Mouse (Mus musculus): Measurements from ENCODE around the gene Adgrf3. TPM values are rescaled to one million over a fixed set of nuclear protein-coding genes. Genes with fewer than 3 reads are reported as not detected.

Adgrf3 gene
- not detected in 2 replicates for polyA plus RNA-seq (2015; fragmentation: Nextera tagmentation; extraction: Ambion mirVana)

GRCm38 (mm10) chr5:30205493-30205892 is at the start of gene Adgrf3:
Gene Adgrf3, minus strand, starts transcription at chr5:30205722.
- ATAC-seq: no peak
- no peaks in the 10 kb centered on the region for H3K36me3 ChIP-seq (ENCODE audit: control insufficient read depth, insufficient read depth, low read length)
- H3K27me3 ChIP-seq (replicated peaks; ENCODE audit: control insufficient read depth, insufficient read depth, low read length): no peaks in the 10 kb centered on the region
- 27% methylated on average over 5 of the region's 5 CpGs for WGBS
- H3K27ac ChIP-seq (ENCODE audit: low read depth, low read length): no peak within 1 kb of the TSS
- H3K4me3 ChIP-seq (ENCODE audit: low read length): no peak within 1 kb of the TSS
- no peak within 1 kb of the TSS for H3K4me2 ChIP-seq (ENCODE audit: low read length)
- no peaks in the 10 kb centered on the region; the same call in 1 of the 2 replicates for H3K4me1 ChIP-seq (ENCODE audit: control insufficient read depth, insufficient read depth, low read depth, low read length)
- H3K9ac ChIP-seq (ENCODE audit: low read depth, low read length): no peak within 1 kb of the TSS
- no peaks in the 10 kb centered on the region for H3K9me3 ChIP-seq (ENCODE audit: control insufficient read depth, low read length)

- no peak for ATAC-seq
- Histone ChIP-seq H3K4me2 (ENCODE audit: low read length) (no peak overlapping the region), H3K4me1 (ENCODE audit: control insufficient read depth, insufficient read depth, low read depth, low read length) (peaks cover 2% of the 10 kb centered on the region; the same call in 1 of the 2 replicates), H3K9me3 (ENCODE audit: control insufficient read depth, low read length) (no peaks in the 10 kb centered on the region), H3K9ac (ENCODE audit: low read depth, low read length) (no peak overlapping the region), H3K27ac (ENCODE audit: low read depth, low read length) (no peak overlapping the region), H3K4me3 (ENCODE audit: low read length) (no peak overlapping the region), H3K27me3 (replicated peaks; ENCODE audit: control insufficient read depth, insufficient read depth, low read length) (no peaks in the 10 kb centered on the region), H3K36me3 (ENCODE audit: control insufficient read depth, insufficient read depth, low read length) (0 out of 2 replicates have a peak, but pooled peaks cover 6% of the 10 kb centered on the region)
- WGBS: 97% methylated on average over 1 of the region's 1 CpGs
Measured at GRCm38 (mm10) chr5:30247666-30248065, 42.1 kb upstream of the Adgrf3 start.

- Histone ChIP-seq H3K9ac (ENCODE audit: low read depth, low read length) (no peak overlapping the region), H3K4me3 (ENCODE audit: low read length) (no peak overlapping the region), H3K27ac (ENCODE audit: low read depth, low read length) (no peak overlapping the region), H3K4me1 (ENCODE audit: control insufficient read depth, insufficient read depth, low read depth, low read length) (peaks cover 2% of the 10 kb centered on the region; the same call in 1 of the 2 replicates), H3K36me3 (ENCODE audit: control insufficient read depth, insufficient read depth, low read length) (0 out of 2 replicates have a peak, but pooled peaks cover 4% of the 10 kb centered on the region), H3K9me3 (ENCODE audit: control insufficient read depth, low read length) (no peaks in the 10 kb centered on the region), H3K4me2 (ENCODE audit: low read length) (no peak overlapping the region), H3K27me3 (replicated peaks; ENCODE audit: control insufficient read depth, insufficient read depth, low read length) (no peaks in the 10 kb centered on the region)
- WGBS: 94% methylated on average over 9 of the region's 9 CpGs
- no peak for ATAC-seq
Measured at GRCm38 (mm10) chr5:30245861-30246416, 40.4 kb upstream of the Adgrf3 start.

- ATAC-seq: no peak
- Histone ChIP-seq H3K4me2 (ENCODE audit: low read length) (no peak overlapping the region), H3K9me3 (ENCODE audit: control insufficient read depth, low read length) (no peaks in the 10 kb centered on the region), H3K27ac (ENCODE audit: low read depth, low read length) (no peak overlapping the region), H3K4me1 (ENCODE audit: control insufficient read depth, insufficient read depth, low read depth, low read length) (peaks cover 2% of the 10 kb centered on the region; the same call in 1 of the 2 replicates), H3K9ac (ENCODE audit: low read depth, low read length) (no peak overlapping the region), H3K36me3 (ENCODE audit: control insufficient read depth, insufficient read depth, low read length) (no peaks in the 10 kb centered on the region), H3K27me3 (replicated peaks; ENCODE audit: control insufficient read depth, insufficient read depth, low read length) (no peaks in the 10 kb centered on the region), H3K4me3 (ENCODE audit: low read length) (no peak overlapping the region)
- 56% methylated on average over 9 of the region's 9 CpGs for WGBS
Measured at GRCm38 (mm10) chr5:30243741-30244140, 38.2 kb upstream of the Adgrf3 start.

- 54% methylated on average over 1 of the region's 1 CpGs for whole genome bisulfite sequencing
- Histone ChIP-seq H3K36me3 (ENCODE audit: control insufficient read depth, insufficient read depth, low read length) (no peaks in the 10 kb centered on the region), H3K27ac (ENCODE audit: low read depth, low read length) (no peak overlapping the region), H3K4me3 (ENCODE audit: low read length) (no peak overlapping the region), H3K27me3 (replicated peaks; ENCODE audit: control insufficient read depth, insufficient read depth, low read length) (no peaks in the 10 kb centered on the region), H3K4me1 (ENCODE audit: control insufficient read depth, insufficient read depth, low read depth, low read length) (peaks cover 2% of the 10 kb centered on the region; the same call in 1 of the 2 replicates), H3K9me3 (ENCODE audit: control insufficient read depth, low read length) (no peaks in the 10 kb centered on the region), H3K4me2 (ENCODE audit: low read length) (no peak overlapping the region), H3K9ac (ENCODE audit: low read depth, low read length) (no peak overlapping the region)
- no peak for ATAC-seq
Measured at GRCm38 (mm10) chr5:30242410-30242809, 36.9 kb upstream of the Adgrf3 start.

- Histone ChIP-seq H3K4me1 (ENCODE audit: control insufficient read depth, insufficient read depth, low read depth, low read length) (peaks cover 5% of the 10 kb centered on the region; the same call in 1 of the 2 replicates), H3K9ac (ENCODE audit: low read depth, low read length) (no peak overlapping the region), H3K4me2 (ENCODE audit: low read length) (no peak overlapping the region), H3K27me3 (replicated peaks; ENCODE audit: control insufficient read depth, insufficient read depth, low read length) (no peaks in the 10 kb centered on the region), H3K9me3 (ENCODE audit: control insufficient read depth, low read length) (no peaks in the 10 kb centered on the region), H3K4me3 (ENCODE audit: low read length) (no peak overlapping the region), H3K36me3 (ENCODE audit: control insufficient read depth, insufficient read depth, low read length) (no peaks in the 10 kb centered on the region), H3K27ac (ENCODE audit: low read depth, low read length) (no peak overlapping the region)
- WGBS: 92% methylated on average over 7 of the region's 7 CpGs
- no peak for ATAC-seq
Measured at GRCm38 (mm10) chr5:30240552-30240951, 35.0 kb upstream of the Adgrf3 start.

- no peaks in the 10 kb centered on the region for H3K9me3 ChIP-seq (ENCODE audit: control insufficient read depth, low read length)
- H3K27me3 ChIP-seq (replicated peaks; ENCODE audit: control insufficient read depth, insufficient read depth, low read length): no peaks in the 10 kb centered on the region
- 95% methylated on average over 5 of the region's 5 CpGs for WGBS
- H3K4me1 ChIP-seq (ENCODE audit: control insufficient read depth, insufficient read depth, low read depth, low read length): peaks cover 18% of the 10 kb centered on the region
- no peak overlapping the region for H3K9ac ChIP-seq (ENCODE audit: low read depth, low read length)
- no peak overlapping the region for H3K4me3 ChIP-seq (ENCODE audit: low read length)
- no peak overlapping the region for H3K4me2 ChIP-seq (ENCODE audit: low read length)
- H3K36me3 ChIP-seq (ENCODE audit: control insufficient read depth, insufficient read depth, low read length): no peaks in the 10 kb centered on the region
- H3K27ac ChIP-seq (ENCODE audit: low read depth, low read length): no peak overlapping the region
- no peak for ATAC-seq
Measured at GRCm38 (mm10) chr5:30238533-30238932, 33.0 kb upstream of the Adgrf3 start.

GRCm38 (mm10) chr5:30235641-30236126 is 30.2 kb upstream of the Adgrf3 start:
- no peak overlapping the region for H3K9ac ChIP-seq (ENCODE audit: low read depth, low read length)
- H3K9me3 ChIP-seq (ENCODE audit: control insufficient read depth, low read length): no peaks in the 10 kb centered on the region
- no peak for ATAC-seq
- H3K4me1 ChIP-seq (ENCODE audit: control insufficient read depth, insufficient read depth, low read depth, low read length): peaks cover 26% of the 10 kb centered on the region
- H3K4me3 ChIP-seq (ENCODE audit: low read length): no peak overlapping the region
- WGBS: 94% methylated on average over 2 of the region's 2 CpGs
- H3K27ac ChIP-seq (ENCODE audit: low read depth, low read length): no peak overlapping the region
- H3K27me3 ChIP-seq (replicated peaks; ENCODE audit: control insufficient read depth, insufficient read depth, low read length): no peaks in the 10 kb centered on the region
- no peak overlapping the region for H3K4me2 ChIP-seq (ENCODE audit: low read length)
- no peaks in the 10 kb centered on the region for H3K36me3 ChIP-seq (ENCODE audit: control insufficient read depth, insufficient read depth, low read length)

- Histone ChIP-seq H3K4me2 (ENCODE audit: low read length) (peak overlapping the region; percentile 90), H3K27me3 (replicated peaks; ENCODE audit: control insufficient read depth, insufficient read depth, low read length) (no peaks in the 10 kb centered on the region), H3K27ac (ENCODE audit: low read depth, low read length) (no peak overlapping the region), H3K36me3 (ENCODE audit: control insufficient read depth, insufficient read depth, low read length) (no peaks in the 10 kb centered on the region; the same call in 1 of the 2 replicates), H3K4me1 (ENCODE audit: control insufficient read depth, insufficient read depth, low read depth, low read length) (peaks cover 26% of the 10 kb centered on the region), H3K9me3 (ENCODE audit: control insufficient read depth, low read length) (no peaks in the 10 kb centered on the region), H3K4me3 (ENCODE audit: low read length) (peak overlapping the region; percentile 82), H3K9ac (ENCODE audit: low read depth, low read length) (peak overlapping the region; percentile 6; the same call in 1 of the 2 replicates)
- 70% methylated on average over 8 of the region's 8 CpGs for WGBS
- ATAC-seq: no peak
Measured at GRCm38 (mm10) chr5:30233979-30234378, 28.5 kb upstream of the Adgrf3 start.
